Mouse (Mus musculus) heart, embryonic 11.5 days (tissue): ENCODE results near the gene Tmod2. TPM values are rescaled to one million over a fixed set of nuclear protein-coding genes. Genes with fewer than 3 reads are reported as not detected.

Experiments used
- polyA plus RNA-seq: library from polyadenylated mRNA; unstranded; fragments of >200 nt; fragmentation: Nextera tagmentation; extraction: Ambion mirVana; gene quantifications from 2 replicates; pipeline ENCODE4 v1.2.1, GENCODE M21; 2014

The Tmod2 gene
- polyA plus RNA-seq, 1 experiment from 2014 or later: 5.9 TPM

Other genes starting within 250 kb of the Tmod2 start
- gene Mapk6, start 201.3 kb downstream of the Tmod2 start, polyA plus RNA-seq: 70.0 and 77.5 TPM in 2 replicates
- gene Leo1, start 169.8 kb downstream of the Tmod2 start, polyA plus RNA-seq: 33.5 and 36.0 TPM in 2 replicates
- 80.0 and 86.9 TPM in 2 replicates for gene Tmod3, start 51.7 kb downstream of the Tmod2 start, polyA plus RNA-seq
- 16.3 and 18.4 TPM in 2 replicates for gene Lysmd2, start 14.4 kb upstream of the Tmod2 start, polyA plus RNA-seq
- 0.30 and 0.33 TPM in 2 replicates for gene Scg3, start 72.7 kb upstream of the Tmod2 start, polyA plus RNA-seq
- gene Bmp5, start 164.0 kb upstream of the Tmod2 start, polyA plus RNA-seq: 11.2 and 14.5 TPM in 2 replicates